Mouse (Mus musculus) midbrain, embryonic 14.5 days (tissue): ENCODE results near the gene Olfr735. TPM values are rescaled to one million over a fixed set of nuclear protein-coding genes. Genes with fewer than 3 reads are reported as not detected.

ENCODE experiments used
- ATAC-seq: fragments of 200-750 bp; cut with Nextera tagmentation; 2 replicates; pipeline ENCODE4 v1.8.0; 2017; ENCODE audit warnings: moderate number of reproducible peaks, moderate library complexity; ENCODE audit not compliant: low FRiP score, low TSS enrichment
- DNase-seq: peaks from one replicate; pipeline ENCODE4 v3.0.0-alpha.2; 2015
- H3K27ac ChIP-seq: fragments of 300-500 bp; sonication (generic); replicated peaks from 2 replicates; pipeline ENCODE4 v1.5.1; 2014; ENCODE audit warnings: mild to moderate bottlenecking, low read depth, low read length, moderate library complexity
- H3K27me3 ChIP-seq: fragments of 300-500 bp; sonication (generic); 2 replicates; pipeline ENCODE4 v1.6.1; 2014; ENCODE audit warnings: low read length, control low read depth, mixed read lengths; ENCODE audit not compliant: control insufficient read depth, insufficient read depth
- H3K36me3 ChIP-seq: fragments of 300-500 bp; sonication (generic); 2 replicates; pipeline ENCODE4 v1.6.1; 2014; ENCODE audit warnings: low read length, control low read depth; ENCODE audit not compliant: control insufficient read depth, insufficient read depth
- H3K4me1 ChIP-seq: fragments of 300-500 bp; sonication (generic); 2 replicates; pipeline ENCODE4 v1.6.1; 2014; ENCODE audit warnings: mild to moderate bottlenecking, antibody characterized with exemption, low read length, control low read depth; ENCODE audit not compliant: control insufficient read depth, insufficient read depth
- H3K4me2 ChIP-seq: fragments of 300-500 bp; sonication (generic); 2 replicates; pipeline ENCODE4 v1.6.1; 2014; ENCODE audit warnings: mild to moderate bottlenecking, low read length, moderate library complexity
- H3K4me3 ChIP-seq: fragments of 300-500 bp; sonication (generic); replicated peaks from 2 replicates; pipeline ENCODE4 v1.5.1; 2014; ENCODE audit warnings: low read depth, low read length
- H3K9ac ChIP-seq: fragments of 300-500 bp; sonication (generic); replicated peaks from 2 replicates; pipeline ENCODE4 v1.6.1; 2014; ENCODE audit warnings: mild to moderate bottlenecking, low read length, moderate library complexity
- H3K9me3 ChIP-seq: fragments of 300-500 bp; sonication (generic); 2 replicates; pipeline ENCODE4 v1.6.1; 2016; ENCODE audit warnings: low read length, control low read depth, mixed read lengths; ENCODE audit not compliant: control insufficient read depth
- WGBS: fragments of 180-500 bp; shearing (Covaris S2); extraction: QIAGEN DNeasy Blood & Tissue Kit; methylation state at CpG from one replicate; pipeline ENCODE4 v1.1.7; 2014; 5-methylcytosine and 5-hydroxymethylcytosine counted together
- polyA plus RNA-seq: library from polyadenylated mRNA; unstranded; fragments of >200 nt; fragmentation: Nextera tagmentation; extraction: Ambion mirVana; gene quantifications from 2 replicates; pipeline ENCODE4 v1.2.1, GENCODE M21; 2014

Gene Olfr735
- not detected in 2 replicates for polyA plus RNA-seq

DNA sequence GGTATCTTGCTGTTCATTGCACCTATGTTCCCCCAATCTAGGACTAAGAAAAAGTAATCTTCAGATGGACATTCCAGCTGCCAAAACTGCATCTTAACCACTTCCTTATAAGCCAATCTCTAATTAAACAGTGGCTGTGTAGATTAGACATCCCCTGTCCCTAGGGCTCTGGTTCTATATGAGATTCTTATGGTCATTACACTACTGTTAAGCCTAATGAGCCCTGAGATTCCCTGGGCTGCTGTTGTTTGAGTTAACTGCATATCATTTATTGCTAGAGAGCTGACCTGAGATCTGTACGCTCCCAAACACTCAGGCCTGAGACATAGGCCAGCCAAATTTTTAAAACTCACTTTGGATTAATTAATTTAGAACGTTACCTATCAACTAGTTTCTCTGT is at the start of gene Olfr735:
Gene Olfr735, minus strand, starts transcription at position 77 of the 400 bp plus-strand sequence.
- Histone ChIP-seq H3K27me3 (no peaks in the 10 kb centered on the region), H3K4me3 (no peak within 1 kb of the TSS), H3K9ac (no peak within 1 kb of the TSS), H3K4me1 (no peaks in the 10 kb centered on the region), H3K4me2 (no peak within 1 kb of the TSS), H3K9me3 (no peaks in the 10 kb centered on the region), H3K36me3 (no peaks in the 10 kb centered on the region), H3K27ac (no peak within 1 kb of the TSS)
- WGBS: 85% methylated on average over 2 of the region's 2 CpGs
- DNase-seq (no peak), ATAC-seq (no peak)

DNA sequence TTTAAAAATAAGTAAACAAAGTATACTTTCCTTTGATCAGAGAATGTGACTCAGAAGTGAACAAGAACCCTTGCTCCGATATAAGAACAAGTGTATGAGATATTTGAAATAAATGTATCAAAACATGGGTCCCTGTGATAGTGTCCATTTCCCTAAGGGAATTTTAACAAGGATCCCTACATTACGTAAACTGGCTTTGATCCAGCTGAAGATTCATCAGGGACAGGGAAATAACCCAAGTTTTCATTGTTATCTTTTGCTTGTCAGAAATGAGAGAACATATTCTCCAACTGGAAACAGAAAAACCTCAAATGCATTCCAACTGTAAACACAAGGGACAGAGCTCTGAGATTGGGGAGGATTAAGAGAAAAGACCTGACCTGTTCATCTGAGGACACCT is 32.2 kb upstream of the Olfr735 start, which contains the start of gene Olfr736:
Gene Olfr736, plus strand, starts transcription at position 301 of the 400 bp plus-strand sequence.
- no peak within 1 kb of the TSS for H3K9ac ChIP-seq
- H3K27me3 ChIP-seq: no peaks in the 10 kb centered on the region
- WGBS: 91% methylated on average over 2 of the region's 2 CpGs
- no peak for ATAC-seq
- no peak within 1 kb of the TSS for H3K4me2 ChIP-seq
- H3K4me3 ChIP-seq: no peak within 1 kb of the TSS
- no peak within 1 kb of the TSS for H3K27ac ChIP-seq
- no peak for DNase-seq
- no peaks in the 10 kb centered on the region for H3K36me3 ChIP-seq
- H3K9me3 ChIP-seq: no peaks in the 10 kb centered on the region; the same call in 1 of the 2 replicates
- no peaks in the 10 kb centered on the region for H3K4me1 ChIP-seq

DNA sequence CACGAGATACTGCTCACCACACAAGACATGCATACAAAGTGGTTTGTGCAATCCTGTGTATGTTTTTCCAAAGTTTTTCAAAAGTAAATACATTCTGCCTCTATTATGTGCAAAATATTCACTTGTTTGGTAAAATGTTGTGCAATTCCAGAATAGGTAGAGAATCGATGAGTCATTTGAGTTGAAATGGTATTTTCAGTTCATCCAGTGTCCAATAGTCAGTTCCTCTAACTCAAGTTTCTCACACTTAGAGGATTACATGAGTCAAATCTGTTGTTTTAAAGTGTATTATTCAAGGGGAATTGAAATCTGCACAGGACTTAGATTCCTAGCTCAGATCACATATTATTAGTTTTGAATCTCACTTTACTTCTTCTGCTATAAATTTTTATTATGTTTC is 14.9 kb upstream of the Olfr735 start:
- H3K4me2 ChIP-seq: no peak overlapping the region
- H3K27me3 ChIP-seq: no peaks in the 10 kb centered on the region
- no peaks in the 10 kb centered on the region for H3K4me1 ChIP-seq
- H3K9me3 ChIP-seq: no peaks in the 10 kb centered on the region
- H3K9ac ChIP-seq: no peak overlapping the region
- no peak overlapping the region for H3K27ac ChIP-seq
- 86% methylated on average over 2 of the region's 2 CpGs for WGBS
- no peak overlapping the region for H3K4me3 ChIP-seq
- ATAC-seq (no peak), DNase-seq (no peak)
- H3K36me3 ChIP-seq: no peaks in the 10 kb centered on the region

- Histone ChIP-seq H3K36me3 (no peaks in the 10 kb centered on the region), H3K27ac (no peak overlapping the region), H3K9me3 (no peaks in the 10 kb centered on the region), H3K9ac (no peak overlapping the region), H3K4me2 (no peak overlapping the region), H3K4me1 (no peaks in the 10 kb centered on the region), H3K27me3 (no peaks in the 10 kb centered on the region), H3K4me3 (no peak overlapping the region)
- ATAC-seq (no peak), DNase-seq (no peak)
- 88% methylated on average over 3 of the region's 3 CpGs for WGBS
Observed at GRCm38 (mm10) chr14:50360480-50360879, 11.8 kb upstream of the Olfr735 start.

- Histone ChIP-seq H3K4me1 (no peaks in the 10 kb centered on the region), H3K4me3 (no peak within 1 kb of the TSS), H3K9me3 (no peaks in the 10 kb centered on the region), H3K4me2 (no peak within 1 kb of the TSS), H3K27ac (no peak within 1 kb of the TSS), H3K27me3 (no peaks in the 10 kb centered on the region), H3K36me3 (no peaks in the 10 kb centered on the region), H3K9ac (no peak within 1 kb of the TSS)
- 90% methylated on average over 2 of the region's 2 CpGs for WGBS
- DNase-seq (no peak), ATAC-seq (no peak)
Observed at GRCm38 (mm10) chr14:50357593-50357992, 8.9 kb upstream of the Olfr735 start, which contains the start of gene Tlr11. Gene Tlr11 (plus strand): TSS chr14:50357914.

DNA sequence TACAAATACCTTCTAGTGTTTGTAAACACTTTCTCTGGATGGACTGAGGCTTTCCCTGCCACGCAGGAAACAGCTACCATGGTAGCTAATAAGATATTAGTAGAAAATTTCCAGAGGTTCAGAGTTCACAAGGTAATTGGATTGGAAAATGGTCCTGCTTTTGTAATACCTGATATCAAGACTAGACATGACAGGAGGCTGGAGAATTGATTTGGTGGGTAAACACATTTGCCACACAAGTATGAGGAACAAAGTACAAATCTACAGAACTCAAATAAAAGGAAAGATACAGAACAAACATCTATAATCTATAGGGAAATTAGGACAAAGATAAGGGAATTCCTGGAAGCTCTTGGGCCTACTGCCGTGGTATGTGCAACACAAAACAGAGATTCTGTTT is 8.1 kb upstream of the Olfr735 start:
- no peak overlapping the region for H3K27ac ChIP-seq
- H3K9ac ChIP-seq: no peak overlapping the region
- H3K27me3 ChIP-seq: no peaks in the 10 kb centered on the region
- no peaks in the 10 kb centered on the region for H3K4me1 ChIP-seq
- no peak overlapping the region for H3K4me3 ChIP-seq
- no peaks in the 10 kb centered on the region for H3K9me3 ChIP-seq
- 89% methylated on average over 2 of the region's 2 CpGs for WGBS
- no peak for DNase-seq
- no peak for ATAC-seq
- no peak overlapping the region for H3K4me2 ChIP-seq
- H3K36me3 ChIP-seq: no peaks in the 10 kb centered on the region

DNA sequence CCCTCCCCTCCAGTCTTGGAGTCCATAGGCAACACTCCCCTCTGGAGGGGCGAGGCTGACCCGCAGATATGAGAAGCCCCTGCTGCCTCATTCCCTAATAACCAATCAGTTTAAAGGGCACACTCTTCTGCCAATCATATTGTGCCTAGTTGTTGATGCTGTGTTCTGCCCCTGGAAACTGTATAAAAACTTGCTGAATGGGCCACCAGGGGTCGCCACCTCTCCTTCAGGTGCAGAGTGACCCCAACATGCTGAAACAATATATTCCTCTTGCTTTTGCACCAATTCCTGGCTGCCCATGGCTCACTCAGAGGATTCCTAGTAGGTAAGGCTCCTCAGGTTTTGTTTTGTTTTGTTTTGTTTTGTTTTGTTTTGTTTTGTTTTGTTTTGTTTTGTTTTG is 3.8 kb upstream of the Olfr735 start:
- no peak overlapping the region for H3K4me3 ChIP-seq
- no peaks in the 10 kb centered on the region for H3K27me3 ChIP-seq
- H3K9ac ChIP-seq: no peak overlapping the region
- DNase-seq: no peak
- no peak for ATAC-seq
- WGBS: 49% methylated on average over 3 of the region's 3 CpGs
- no peaks in the 10 kb centered on the region for H3K36me3 ChIP-seq
- no peaks in the 10 kb centered on the region for H3K4me1 ChIP-seq
- no peak overlapping the region for H3K27ac ChIP-seq
- H3K4me2 ChIP-seq: no peak overlapping the region
- H3K9me3 ChIP-seq: no peaks in the 10 kb centered on the region

- Histone ChIP-seq H3K36me3 (no peaks in the 10 kb centered on the region), H3K4me1 (no peaks in the 10 kb centered on the region), H3K27ac (no peak within 1 kb of the TSS), H3K4me2 (no peak within 1 kb of the TSS), H3K27me3 (no peaks in the 10 kb centered on the region), H3K4me3 (no peak within 1 kb of the TSS), H3K9ac (no peak within 1 kb of the TSS), H3K9me3 (no peaks in the 10 kb centered on the region)
- DNase-seq: no peak
- no peak for ATAC-seq
- WGBS: 81% methylated on average over 1 of the region's 1 CpGs
Observed at GRCm38 (mm10) chr14:50326661-50327060, 22.0 kb downstream of the Olfr735 start, which contains the start of gene Olfr734. Gene Olfr734 (minus strand): TSS chr14:50326761.

DNA sequence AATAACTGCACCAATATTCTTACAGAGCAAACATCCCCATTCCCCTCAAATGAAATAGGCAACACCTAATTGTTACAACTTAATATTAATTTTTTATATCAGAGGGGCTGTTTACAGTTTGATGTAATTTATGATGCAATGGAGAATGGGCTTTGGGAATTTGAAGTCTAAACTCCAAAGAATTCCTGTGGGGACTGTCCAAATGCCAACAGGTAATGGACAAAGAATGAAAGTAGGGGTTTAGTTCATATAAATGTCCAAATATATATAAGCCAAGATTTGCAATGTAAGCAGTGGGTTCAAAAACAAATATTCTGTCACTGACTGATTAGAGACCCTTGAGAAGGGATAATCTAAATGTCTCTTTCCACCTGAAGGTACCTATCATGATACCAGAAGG is 47.2 kb downstream of the Olfr735 start, which contains the start of gene Olfr733:
Gene Olfr733, minus strand, starts transcription at position 101 of the 400 bp plus-strand sequence.
- DNase-seq (no peak), ATAC-seq (no peak)
- H3K36me3 ChIP-seq: no peaks in the 10 kb centered on the region
- no peak within 1 kb of the TSS for H3K4me2 ChIP-seq
- no peak within 1 kb of the TSS for H3K4me3 ChIP-seq
- H3K9me3 ChIP-seq: no peaks in the 10 kb centered on the region
- no peaks in the 10 kb centered on the region for H3K4me1 ChIP-seq
- H3K27me3 ChIP-seq: no peaks in the 10 kb centered on the region
- no peak within 1 kb of the TSS for H3K9ac ChIP-seq
- no peak within 1 kb of the TSS for H3K27ac ChIP-seq
